Mouse (Mus musculus): ENCODE data around the gene Zdhhc23. TPM values are rescaled to one million over a fixed set of nuclear protein-coding genes. Genes with fewer than 3 reads are reported as not detected.

The Zdhhc23 gene
- total RNA-seq, 2 experiments from 2014 or later, result 0.41 to 0.59 TPM

Small RNA genes lying within 50 kb of the gene (microRNA-seq; reads per million reads assigned to microRNA genes)
- gene Mir3470b, result 0 reads per million in 2 experiments

Other genes with a start within 250 kb of the Zdhhc23 start
- not detected for gene Drd3, start 225.8 kb downstream of the Zdhhc23 start, total RNA-seq (2021)
- gene Ccdc191, start 90.0 kb downstream of the Zdhhc23 start, total RNA-seq (2021), result 1 to 10 TPM in 1 of 2 experiments, under 1 TPM in 1; 0.80 to 2.1 TPM
- 10 to 100 TPM in 1 of 2 experiments, 1 to 10 TPM in 1; 7.4 to 17.5 TPM for gene Qtrt2, start 53.0 kb downstream of the Zdhhc23 start, total RNA-seq (2021)
- gene Gramd1c, start 83.6 kb upstream of the Zdhhc23 start, total RNA-seq (2021), result 1 to 10 TPM; 1.4 to 1.7 TPM
- gene Atp6v1a, start 159.9 kb upstream of the Zdhhc23 start, total RNA-seq (2021), result 10 to 100 TPM; 40.0 to 45.3 TPM
- gene Naa50, start 160.0 kb upstream of the Zdhhc23 start, total RNA-seq (2021), result 100 to 1,000 TPM; 231 to 242 TPM
- 10 to 100 TPM; 35.8 to 40.6 TPM for gene Usf3, start 193.5 kb upstream of the Zdhhc23 start, total RNA-seq (2021)